Mouse (Mus musculus): ENCODE measurements around the gene Cdca8. TPM values are rescaled to one million over a fixed set of nuclear protein-coding genes. Genes with fewer than 3 reads are reported as not detected.

Cdca8 gene
- polyA plus RNA-seq, 1 experiment from 2014 or later, result 98.7 TPM

- H3K9me3 ChIP-seq (ENCODE audit: control insufficient read depth, low read length), result no peaks in the 10 kb centered on the region
- H3K27ac ChIP-seq (replicated peaks in 1 of 2; ENCODE audit: control insufficient read depth in 1 of 2, insufficient read depth in 1 of 2, low read depth in 2 of 2, low read length in 2 of 2), result no peak overlapping the region
- ATAC-seq (ENCODE audit: insufficient number of reproducible peaks, insufficient read depth, low FRiP score, low read depth), result no peak
- 0 out of 2 replicates have a peak, but pooled peaks cover 11% of the 10 kb centered on the region for H3K27me3 ChIP-seq (ENCODE audit: control insufficient read depth, insufficient read depth, low read length)
- no peaks in the 10 kb centered on the region for H3K4me1 ChIP-seq (ENCODE audit: control insufficient read depth in 2 of 2, insufficient read depth in 2 of 2, low read length in 2 of 2)
- H3K4me2 ChIP-seq (ENCODE audit: low read length), result no peak overlapping the region
- WGBS, result 70% methylated on average over 7 of the region's 7 CpGs
- H3K36me3 ChIP-seq (ENCODE audit: control insufficient read depth, insufficient read depth, low read length), result no peaks in the 10 kb centered on the region
- no peak overlapping the region for H3K4me3 ChIP-seq (ENCODE audit: control insufficient read depth in 1 of 2, insufficient read depth in 1 of 2, low read depth in 1 of 2, low read length in 2 of 2)
- no peak overlapping the region for H3K9ac ChIP-seq (ENCODE audit: low read length)
Measured at GRCm38 (mm10) chr4:124969219-124969848, 30.2 kb upstream of the Cdca8 start.

GRCm38 (mm10) chr4:124968711-124969110, 29.6 kb upstream of the Cdca8 start:
- Histone ChIP-seq H3K27me3 (ENCODE audit: control insufficient read depth, insufficient read depth, low read length) (0 out of 2 replicates have a peak, but pooled peaks cover 11% of the 10 kb centered on the region), H3K4me3 (ENCODE audit: control insufficient read depth in 1 of 2, insufficient read depth in 1 of 2, low read depth in 1 of 2, low read length in 2 of 2) (no peak overlapping the region), H3K4me2 (ENCODE audit: low read length) (no peak overlapping the region), H3K9ac (ENCODE audit: low read length) (no peak overlapping the region), H3K36me3 (ENCODE audit: control insufficient read depth, insufficient read depth, low read length) (no peaks in the 10 kb centered on the region), H3K4me1 (ENCODE audit: control insufficient read depth in 2 of 2, insufficient read depth in 2 of 2, low read length in 2 of 2) (no peaks in the 10 kb centered on the region), H3K9me3 (ENCODE audit: control insufficient read depth, low read length) (no peaks in the 10 kb centered on the region), H3K27ac (replicated peaks in 1 of 2; ENCODE audit: control insufficient read depth in 1 of 2, insufficient read depth in 1 of 2, low read depth in 2 of 2, low read length in 2 of 2) (no peak overlapping the region)
- ATAC-seq (ENCODE audit: insufficient number of reproducible peaks, insufficient read depth, low FRiP score, low read depth), result no peak
- WGBS, result 46% methylated on average over 6 of the region's 6 CpGs

- WGBS, result 18% methylated on average over 8 of the region's 8 CpGs
- H3K27me3 ChIP-seq (ENCODE audit: control insufficient read depth, insufficient read depth, low read length), result 0 out of 2 replicates have a peak, but pooled peaks cover 1% of the 10 kb centered on the region
- no peak overlapping the region for H3K4me3 ChIP-seq (ENCODE audit: control insufficient read depth in 1 of 2, insufficient read depth in 1 of 2, low read depth in 1 of 2, low read length in 2 of 2)
- no peak overlapping the region for H3K4me2 ChIP-seq (ENCODE audit: low read length)
- H3K4me1 ChIP-seq (ENCODE audit: control insufficient read depth in 2 of 2, insufficient read depth in 2 of 2, low read length in 2 of 2), result no peaks in the 10 kb centered on the region
- no peak overlapping the region for H3K27ac ChIP-seq (replicated peaks in 1 of 2; ENCODE audit: control insufficient read depth in 1 of 2, insufficient read depth in 1 of 2, low read depth in 2 of 2, low read length in 2 of 2)
- H3K9ac ChIP-seq (ENCODE audit: low read length), result no peak overlapping the region
- no peaks in the 10 kb centered on the region for H3K36me3 ChIP-seq (ENCODE audit: control insufficient read depth, insufficient read depth, low read length)
- no peaks in the 10 kb centered on the region for H3K9me3 ChIP-seq (ENCODE audit: control insufficient read depth, low read length)
- ATAC-seq (ENCODE audit: insufficient number of reproducible peaks, insufficient read depth, low FRiP score, low read depth), result no peak
Measured at GRCm38 (mm10) chr4:124964912-124965599, 25.9 kb upstream of the Cdca8 start.

GRCm38 (mm10) chr4:124962576-124962975, 23.5 kb upstream of the Cdca8 start:
- Histone ChIP-seq H3K9ac (ENCODE audit: low read length) (no peak overlapping the region), H3K4me2 (ENCODE audit: low read length) (no peak overlapping the region), H3K27me3 (ENCODE audit: control insufficient read depth, insufficient read depth, low read length) (0 out of 2 replicates have a peak, but pooled peaks cover 5% of the 10 kb centered on the region), H3K4me1 (ENCODE audit: control insufficient read depth in 2 of 2, insufficient read depth in 2 of 2, low read length in 2 of 2) (no peaks in the 10 kb centered on the region), H3K9me3 (ENCODE audit: control insufficient read depth, low read length) (no peaks in the 10 kb centered on the region), H3K36me3 (ENCODE audit: control insufficient read depth, insufficient read depth, low read length) (no peaks in the 10 kb centered on the region), H3K27ac (replicated peaks in 1 of 2; ENCODE audit: control insufficient read depth in 1 of 2, insufficient read depth in 1 of 2, low read depth in 2 of 2, low read length in 2 of 2) (no peak overlapping the region), H3K4me3 (ENCODE audit: control insufficient read depth in 1 of 2, insufficient read depth in 1 of 2, low read depth in 1 of 2, low read length in 2 of 2) (no peak overlapping the region)
- ATAC-seq (ENCODE audit: insufficient number of reproducible peaks, insufficient read depth, low FRiP score, low read depth), result no peak
- WGBS, result 25% methylated on average over 11 of the region's 11 CpGs

- ATAC-seq (ENCODE audit: insufficient number of reproducible peaks, insufficient read depth, low FRiP score, low read depth), result no peak
Measured at GRCm38 (mm10) chr4:124960940-124961339, 21.8 kb upstream of the Cdca8 start.

GRCm38 (mm10) chr4:124959062-124959461, 20.0 kb upstream of the Cdca8 start:
- Histone ChIP-seq H3K9me3 (ENCODE audit: control insufficient read depth, low read length) (no peaks in the 10 kb centered on the region), H3K27ac (replicated peaks in 1 of 2; ENCODE audit: control insufficient read depth in 1 of 2, insufficient read depth in 1 of 2, low read depth in 2 of 2, low read length in 2 of 2) (no peak overlapping the region), H3K4me3 (ENCODE audit: control insufficient read depth in 1 of 2, insufficient read depth in 1 of 2, low read depth in 1 of 2, low read length in 2 of 2) (no peak overlapping the region), H3K36me3 (ENCODE audit: control insufficient read depth, insufficient read depth, low read length) (no peaks in the 10 kb centered on the region), H3K9ac (ENCODE audit: low read length) (no peak overlapping the region), H3K27me3 (ENCODE audit: control insufficient read depth, insufficient read depth, low read length) (0 out of 2 replicates have a peak, but pooled peaks cover 5% of the 10 kb centered on the region), H3K4me2 (ENCODE audit: low read length) (no peak overlapping the region), H3K4me1 (ENCODE audit: control insufficient read depth in 2 of 2, insufficient read depth in 2 of 2, low read length in 2 of 2) (no peaks in the 10 kb centered on the region)
- WGBS, result 55% methylated on average over 11 of the region's 11 CpGs
- ATAC-seq (ENCODE audit: insufficient number of reproducible peaks, insufficient read depth, low FRiP score, low read depth), result no peak

More at GRCm38 (mm10) chr4:124960940-124961339, 21.8 kb upstream of the Cdca8 start:
- no peak overlapping the region for H3K27ac ChIP-seq (replicated peaks in 1 of 2; ENCODE audit: control insufficient read depth in 1 of 2, insufficient read depth in 1 of 2, low read depth in 2 of 2, low read length in 2 of 2)
- no peaks in the 10 kb centered on the region for H3K36me3 ChIP-seq (ENCODE audit: control insufficient read depth, insufficient read depth, low read length)
- H3K4me2 ChIP-seq (ENCODE audit: low read length), result no peak overlapping the region
- no peaks in the 10 kb centered on the region for H3K4me1 ChIP-seq (ENCODE audit: control insufficient read depth in 2 of 2, insufficient read depth in 2 of 2, low read length in 2 of 2)
- no peak overlapping the region for H3K4me3 ChIP-seq (ENCODE audit: control insufficient read depth in 1 of 2, insufficient read depth in 1 of 2, low read depth in 1 of 2, low read length in 2 of 2)
- no peaks in the 10 kb centered on the region for H3K9me3 ChIP-seq (ENCODE audit: control insufficient read depth, low read length)
- 90% methylated on average over 11 of the region's 11 CpGs for WGBS
- 0 out of 2 replicates have a peak, but pooled peaks cover 5% of the 10 kb centered on the region for H3K27me3 ChIP-seq (ENCODE audit: control insufficient read depth, insufficient read depth, low read length)
- no peak overlapping the region for H3K9ac ChIP-seq (ENCODE audit: low read length)

- no peak overlapping the region for H3K4me3 ChIP-seq (ENCODE audit: control insufficient read depth in 1 of 2, insufficient read depth in 1 of 2, low read depth in 1 of 2, low read length in 2 of 2)
- H3K27ac ChIP-seq (replicated peaks in 1 of 2; ENCODE audit: control insufficient read depth in 1 of 2, insufficient read depth in 1 of 2, low read depth in 2 of 2, low read length in 2 of 2), result no peak overlapping the region
- no peak overlapping the region for H3K4me2 ChIP-seq (ENCODE audit: low read length)
- no peaks in the 10 kb centered on the region for H3K36me3 ChIP-seq (ENCODE audit: control insufficient read depth, insufficient read depth, low read length)
- H3K27me3 ChIP-seq (ENCODE audit: control insufficient read depth, insufficient read depth, low read length), result 0 out of 2 replicates have a peak, but pooled peaks cover 5% of the 10 kb centered on the region
- 51% methylated on average over 2 of the region's 2 CpGs for WGBS
- no peak for ATAC-seq (ENCODE audit: insufficient number of reproducible peaks, insufficient read depth, low FRiP score, low read depth)
- H3K9me3 ChIP-seq (ENCODE audit: control insufficient read depth, low read length), result no peaks in the 10 kb centered on the region
- no peaks in the 10 kb centered on the region for H3K4me1 ChIP-seq (ENCODE audit: control insufficient read depth in 2 of 2, insufficient read depth in 2 of 2, low read length in 2 of 2)
- no peak overlapping the region for H3K9ac ChIP-seq (ENCODE audit: low read length)
Measured at GRCm38 (mm10) chr4:124957284-124957683, 18.2 kb upstream of the Cdca8 start.

All from heart, embryonic 14.5 days (tissue).